Mouse (Mus musculus): Measurements from ENCODE around the gene Zfp644.

Zfp644 gene

GRCm38 (mm10) chr5:106696396-106697337 lies at the start of gene Zfp644:
Gene Zfp644 (minus strand): TSS chr5:106697287.
- peak; percentile 99 for DNase-seq

- DNase-seq: peak; percentile 5
Observed at GRCm38 (mm10) chr5:106739716-106740115, 42.6 kb upstream of the Zfp644 start.

GRCm38 (mm10) chr5:106723487-106723886 lies 26.4 kb upstream of the Zfp644 start:
- DNase-seq: peak; percentile 23

GRCm38 (mm10) chr5:106722771-106723170 lies 25.7 kb upstream of the Zfp644 start:
- DNase-seq: peak; percentile 55

GRCm38 (mm10) chr5:106711870-106712277 lies 14.8 kb upstream of the Zfp644 start:
- peak; percentile 87 for DNase-seq

GRCm38 (mm10) chr5:106711220-106711726 lies 14.2 kb upstream of the Zfp644 start:
- peak; percentile 65 for DNase-seq

- DNase-seq: peak; percentile 64
Observed at GRCm38 (mm10) chr5:106710611-106711010, 13.5 kb upstream of the Zfp644 start.

GRCm38 (mm10) chr5:106710085-106710409 lies 13.0 kb upstream of the Zfp644 start:
- DNase-seq: peak; percentile 36

GRCm38 (mm10) chr5:106709388-106710084 lies 12.4 kb upstream of the Zfp644 start:
- DNase-seq: peak; percentile 76

GRCm38 (mm10) chr5:106706363-106706762 lies 9.3 kb upstream of the Zfp644 start:
- peak; percentile 40 for DNase-seq

- DNase-seq: peak; percentile 85
Observed at GRCm38 (mm10) chr5:106705162-106705561, 8.1 kb upstream of the Zfp644 start.

GRCm38 (mm10) chr5:106695681-106696395 lies 1.2 kb downstream of the Zfp644 start:
- peak; percentile 99 for DNase-seq

- no peak for DNase-seq
Observed at GRCm38 (mm10) chr5:106695141-106695540, 1.9 kb downstream of the Zfp644 start.

GRCm38 (mm10) chr5:106694683-106695082 lies 2.4 kb downstream of the Zfp644 start:
- DNase-seq: no peak

- DNase-seq: peak; percentile 78
Observed at GRCm38 (mm10) chr5:106693034-106693433, 4.1 kb downstream of the Zfp644 start.

- DNase-seq: peak; percentile 37
Observed at GRCm38 (mm10) chr5:106680636-106681458, 16.2 kb downstream of the Zfp644 start.

GRCm38 (mm10) chr5:106679659-106680058 lies 17.4 kb downstream of the Zfp644 start:
- DNase-seq: no peak

- DNase-seq: peak; percentile 69
Observed at GRCm38 (mm10) chr5:106678823-106679222, 18.3 kb downstream of the Zfp644 start.

GRCm38 (mm10) chr5:106676784-106677183 lies 20.3 kb downstream of the Zfp644 start:
- peak; percentile 36 for DNase-seq

- no peak for DNase-seq
Observed at GRCm38 (mm10) chr5:106672597-106672996, 24.5 kb downstream of the Zfp644 start.

- peak; percentile 91 for DNase-seq
Observed at GRCm38 (mm10) chr5:106671893-106672292, 25.2 kb downstream of the Zfp644 start.

GRCm38 (mm10) chr5:106664910-106665309 lies 32.2 kb downstream of the Zfp644 start:
- no peak for DNase-seq

Data from heart, adult 11 months (tissue).